Mouse (Mus musculus) retina, embryonic 14.5 days (tissue): ENCODE data around the gene Itgb2l.
A peak's percentile ranks its signal among the peaks of the same experiment; 100 is the strongest.

Experiments used
- DNase-seq: peaks from one replicate; pipeline ENCODE4 v3.0.0-alpha.2; 2015; ENCODE audit warnings: low spot score

The Itgb2l gene

DNA sequence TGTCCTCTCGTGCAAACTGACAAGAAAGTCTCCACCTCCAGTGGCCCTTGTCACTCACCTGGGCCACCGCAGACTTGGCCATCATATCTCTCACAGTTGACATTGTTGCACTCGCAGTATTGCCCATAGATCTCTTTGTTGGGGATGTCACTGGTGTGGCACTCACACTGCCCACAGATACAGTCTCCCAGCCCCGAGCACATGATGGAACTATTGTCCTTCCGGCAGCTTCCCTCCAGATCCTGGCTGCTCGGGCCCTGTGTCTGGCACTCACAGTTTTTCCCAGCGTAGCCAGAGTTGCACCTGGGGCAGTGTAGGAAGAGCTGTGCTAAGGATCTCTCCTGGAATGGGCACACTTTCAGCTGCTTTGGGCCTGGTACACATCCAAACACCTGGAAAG is 16.7 kb downstream of the Itgb2l start:
- DNase-seq: no peak

- DNase-seq: no peak
Observed at GRCm38 (mm10) chr16:96425044-96425443, 18.4 kb downstream of the Itgb2l start.

DNA sequence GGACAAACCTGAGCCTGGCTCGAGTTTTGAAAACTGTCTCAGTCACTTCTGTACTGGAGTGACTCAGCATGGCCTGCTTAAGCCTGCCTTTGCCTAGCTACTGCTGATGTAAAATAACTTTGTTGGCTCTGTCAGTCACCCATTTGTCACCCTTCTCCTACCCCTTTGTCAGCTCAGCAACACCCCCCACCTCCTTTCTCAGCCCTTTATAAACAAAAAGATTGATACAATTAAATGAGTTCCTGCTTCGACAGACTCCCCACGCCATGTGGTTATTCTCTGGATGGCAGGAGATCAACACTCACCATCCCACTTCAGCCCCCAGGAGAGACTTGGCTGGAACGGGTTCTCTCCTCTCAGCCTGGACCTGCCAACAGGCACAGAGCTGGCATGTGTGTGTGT is 35.4 kb downstream of the Itgb2l start:
- DNase-seq: no peak

- DNase-seq: no peak
Observed at GRCm38 (mm10) chr16:96406312-96406711, 37.1 kb downstream of the Itgb2l start.

DNA sequence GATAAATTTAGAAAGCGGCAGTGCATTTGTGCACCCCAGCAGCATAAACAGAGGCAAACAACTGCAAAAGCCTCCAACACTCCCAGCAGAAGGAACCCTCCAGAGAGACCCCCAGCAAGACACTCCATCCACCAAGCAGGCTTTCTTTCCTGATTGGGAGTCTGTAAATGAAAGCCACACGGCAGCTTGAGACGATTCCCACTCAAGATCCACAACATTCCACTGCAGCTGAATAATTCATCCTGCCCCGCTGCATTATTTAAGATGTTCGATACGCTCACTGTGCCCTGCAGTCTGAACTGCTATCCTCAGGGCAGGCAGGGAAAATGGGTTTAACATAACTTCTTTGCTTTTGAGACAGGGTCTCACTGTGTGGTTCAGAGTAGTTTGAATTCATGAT is 41.1 kb downstream of the Itgb2l start:
- DNase-seq: peak; percentile 25

DNA sequence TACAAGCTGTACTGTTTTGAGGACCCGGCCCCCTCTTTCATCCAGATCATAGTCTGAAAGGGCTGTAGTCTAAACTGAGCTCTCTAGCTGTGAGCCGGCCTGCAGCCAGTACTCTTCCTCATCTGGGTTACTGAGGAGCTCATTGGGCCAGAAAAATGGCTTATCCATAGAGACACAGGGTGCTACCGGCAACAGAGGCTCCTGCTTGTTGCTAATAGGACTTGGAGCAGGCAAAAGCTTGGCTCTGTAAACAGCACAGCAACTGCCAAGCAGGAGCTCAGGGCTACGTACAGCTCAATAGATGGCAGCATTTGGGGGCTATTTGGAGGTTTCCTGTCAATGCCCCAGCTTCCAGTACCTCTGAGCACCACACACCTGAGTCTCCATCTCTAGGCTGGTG is 43.4 kb downstream of the Itgb2l start:
- no peak for DNase-seq

GRCm38 (mm10) chr16:96398806-96399205 is 44.6 kb downstream of the Itgb2l start:
- DNase-seq: no peak

GRCm38 (mm10) chr16:96396013-96396650 is 47.3 kb downstream of the Itgb2l start:
- no peak for DNase-seq

DNA sequence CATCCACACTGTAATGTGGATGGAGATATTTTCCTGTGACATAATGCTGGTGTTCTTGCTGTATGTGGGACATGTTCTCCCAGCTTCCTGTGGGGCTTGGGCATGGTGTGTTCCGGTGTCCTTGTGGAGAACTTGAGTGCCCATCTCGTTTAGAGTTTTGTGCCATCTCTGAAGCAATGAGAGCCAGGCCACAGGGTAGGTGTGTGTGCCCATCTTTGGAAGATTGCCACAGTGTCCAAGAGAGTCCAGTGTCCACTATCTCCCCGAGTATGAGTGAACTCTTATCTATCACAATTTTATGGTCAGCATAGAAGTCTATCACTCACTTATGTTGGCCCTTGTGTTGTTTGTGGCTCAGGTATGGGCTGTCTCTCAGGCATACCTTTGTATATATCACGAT is 47.9 kb downstream of the Itgb2l start:
- no peak for DNase-seq

- no peak for DNase-seq
Observed at GRCm38 (mm10) chr16:96391070-96391469, 52.3 kb downstream of the Itgb2l start.

DNA sequence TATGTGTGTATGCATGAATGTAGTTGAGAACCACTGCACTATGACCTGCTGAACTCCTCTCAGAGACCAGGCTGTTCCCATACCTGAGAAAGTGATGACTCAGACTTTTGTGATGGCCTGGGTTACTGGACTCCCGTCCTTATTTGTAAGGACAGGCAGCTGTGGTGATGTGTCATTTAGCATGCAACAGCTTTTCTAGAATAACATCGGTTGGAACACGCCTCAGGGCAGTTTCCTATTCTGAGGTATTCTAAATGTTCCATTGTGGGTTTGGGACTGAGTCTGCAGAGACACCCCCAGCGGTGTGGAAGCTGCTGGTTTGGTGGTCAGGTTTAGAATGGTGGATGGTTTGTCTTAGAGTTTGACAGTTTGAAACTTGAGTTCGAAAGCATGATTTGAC is 54.9 kb downstream of the Itgb2l start:
- DNase-seq: no peak

DNA sequence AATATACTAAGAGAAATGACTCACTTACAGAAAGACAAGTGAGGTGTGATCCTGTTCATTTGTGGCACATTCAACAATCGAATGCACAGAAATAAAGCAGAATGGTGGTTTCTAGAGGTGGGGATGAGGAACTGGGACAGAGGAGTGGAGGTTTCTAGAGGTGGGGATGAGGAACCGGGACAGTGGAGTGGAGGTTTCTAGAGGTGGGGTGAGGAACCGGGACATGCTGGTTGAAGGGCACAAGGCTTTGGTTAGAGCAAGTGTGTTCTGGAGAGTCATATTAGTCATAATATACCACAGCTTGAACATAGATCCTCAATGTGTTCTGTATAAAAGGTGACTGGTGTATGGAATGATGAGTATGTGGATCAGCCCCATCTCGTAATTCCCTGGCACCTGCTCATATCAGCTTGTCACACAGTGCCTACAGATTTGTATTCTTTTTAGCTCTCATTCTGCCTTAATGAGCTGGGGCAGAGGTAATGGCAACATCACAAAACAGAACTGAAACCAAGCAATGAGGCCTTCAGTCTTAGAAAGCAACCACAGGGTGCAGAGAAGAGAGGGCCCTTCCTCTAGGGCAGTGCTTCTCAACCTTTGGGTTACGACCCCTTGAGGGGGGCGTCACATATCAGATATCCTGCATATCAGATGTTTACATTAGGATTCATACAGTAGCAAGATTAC is 55.6 kb downstream of the Itgb2l start:
- no peak for DNase-seq

DNA sequence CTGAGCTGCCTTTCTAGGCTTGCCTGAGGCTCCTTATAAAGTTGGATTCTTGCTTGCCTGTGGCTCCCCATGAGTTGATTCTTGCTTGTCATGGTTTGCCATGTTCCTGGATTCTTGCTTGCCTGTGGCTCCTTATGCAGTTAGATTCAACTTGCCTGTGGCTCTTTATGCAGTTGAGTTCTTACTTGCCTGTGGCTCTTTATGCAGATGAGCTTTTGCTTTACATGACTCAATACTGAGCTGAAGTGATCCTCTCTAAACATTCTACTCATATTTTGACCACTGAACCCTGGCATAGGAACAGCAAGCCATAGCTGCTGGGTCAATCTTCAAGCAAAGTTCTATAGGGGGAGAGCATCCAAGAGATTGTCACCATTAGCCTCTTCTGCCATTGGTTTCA is 58.7 kb downstream of the Itgb2l start:
- no peak for DNase-seq

DNA sequence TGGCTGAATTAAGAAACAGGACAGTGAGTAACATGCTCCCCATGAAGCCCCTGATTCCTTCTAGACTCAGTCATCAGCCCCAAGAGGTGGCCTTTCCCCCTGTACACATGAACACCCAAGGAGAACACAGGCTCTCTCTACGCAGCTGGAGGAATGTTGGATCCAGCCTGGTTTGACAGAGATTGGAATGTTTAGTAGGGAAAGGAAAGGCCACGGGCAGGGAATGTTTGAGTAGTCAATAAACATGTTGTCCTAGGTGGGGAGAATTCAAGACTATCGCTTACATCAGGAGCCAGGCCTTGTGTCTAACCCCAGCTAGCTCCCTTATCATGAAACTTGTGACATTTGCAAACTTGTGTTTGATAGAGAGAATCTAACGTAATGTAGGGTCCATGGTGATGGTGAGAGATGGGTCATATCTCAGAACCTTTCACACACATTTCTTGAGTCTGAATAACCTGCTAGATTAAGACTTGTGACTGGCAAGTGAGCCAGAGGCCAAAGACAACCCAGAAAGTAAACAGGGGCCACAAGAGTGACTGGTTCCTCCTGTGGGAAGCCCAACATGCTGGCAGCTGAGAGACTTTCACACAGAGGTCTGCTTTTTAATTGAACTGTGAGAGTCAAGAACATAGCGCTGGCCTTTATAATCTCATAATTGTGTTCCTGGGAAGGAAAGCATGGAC is 60.8 kb downstream of the Itgb2l start:
- DNase-seq: no peak

- DNase-seq: no peak
Observed at GRCm38 (mm10) chr16:96381435-96381834, 62.0 kb downstream of the Itgb2l start.

DNA sequence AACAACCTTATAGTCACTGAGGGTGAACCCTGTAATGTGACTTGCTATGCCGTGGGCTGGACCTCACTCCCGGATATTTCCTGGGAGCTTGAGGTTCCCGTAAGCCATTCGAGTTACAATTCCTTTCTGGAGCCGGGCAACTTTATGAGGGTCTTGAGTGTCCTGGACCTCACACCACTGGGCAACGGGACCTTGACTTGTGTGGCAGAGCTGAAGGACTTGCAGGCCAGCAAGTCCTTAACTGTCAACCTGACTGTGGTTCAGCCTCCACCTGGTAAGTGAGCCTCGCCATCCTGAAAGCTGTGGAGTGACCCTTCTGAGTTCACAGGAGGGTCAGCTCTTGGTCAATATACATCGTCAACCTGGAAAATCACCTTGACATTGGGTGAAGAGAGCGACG is 65.3 kb downstream of the Itgb2l start:
- DNase-seq: no peak

- no peak for DNase-seq
Observed at GRCm38 (mm10) chr16:96376342-96376741, 67.1 kb downstream of the Itgb2l start.

- DNase-seq: no peak
Observed at GRCm38 (mm10) chr16:96375538-96375937, 67.9 kb downstream of the Itgb2l start.

GRCm38 (mm10) chr16:96372752-96373118 is 70.7 kb downstream of the Itgb2l start:
- DNase-seq: no peak
